Mouse (Mus musculus) kidney, adult 11 months (tissue): ENCODE data around the gene Gm21887.
"Not testable (repeated sequence)": the region's sequence is repeated elsewhere in the genome, so short reads cannot be mapped to it uniquely, and the experiment has no call there.

Source experiments
- DNase-seq: peaks from one replicate; pipeline ENCODE4 v3.0.0; 2022

The Gm21887 gene

DNA sequence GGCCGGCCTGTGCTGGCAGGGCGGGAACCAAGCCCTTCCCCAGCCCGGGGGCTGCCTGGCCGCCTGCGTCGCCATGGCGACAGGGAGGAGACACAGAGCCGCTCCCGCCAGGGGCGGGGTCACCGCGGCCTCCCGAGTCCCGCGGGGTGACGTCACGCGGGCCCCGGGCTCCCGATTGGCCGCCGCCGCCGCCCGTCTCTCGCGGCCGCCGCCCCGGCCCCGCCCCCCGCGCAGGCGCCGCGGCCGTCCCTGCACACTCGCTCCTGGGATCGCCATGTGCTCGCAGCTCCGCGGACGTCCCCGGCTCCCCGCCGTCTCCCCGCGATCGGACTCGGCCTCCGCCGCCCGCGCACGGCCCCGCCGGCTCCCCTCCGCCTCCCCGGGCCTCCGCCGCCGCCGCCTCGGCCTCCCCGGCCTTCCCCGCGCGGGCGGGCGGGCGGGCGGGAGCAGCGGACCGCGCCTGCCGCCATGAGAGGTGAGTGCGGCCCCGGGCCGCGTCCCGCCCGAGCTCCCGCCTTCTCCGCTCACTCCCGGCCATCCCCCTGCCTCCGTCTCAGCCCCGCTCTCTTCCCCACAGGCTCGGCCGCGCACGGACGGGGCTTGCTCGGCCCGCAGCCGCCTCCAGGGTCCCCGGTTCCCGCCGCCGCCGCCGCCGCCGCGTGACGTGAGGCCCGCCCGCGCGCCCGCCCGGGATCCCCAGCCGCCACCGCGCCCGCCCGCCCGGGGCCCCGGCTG, at the start of gene Gm21887:
Gene Gm21887 (plus strand): TSS at position 644 of the 735 bp plus-strand sequence.
- DNase-seq = peak; percentile 90

- no peak for DNase-seq
These were observed 40.1 kb upstream of the Gm21887 start for GRCm38 (mm10) chrX:169969337-169969736.

DNA sequence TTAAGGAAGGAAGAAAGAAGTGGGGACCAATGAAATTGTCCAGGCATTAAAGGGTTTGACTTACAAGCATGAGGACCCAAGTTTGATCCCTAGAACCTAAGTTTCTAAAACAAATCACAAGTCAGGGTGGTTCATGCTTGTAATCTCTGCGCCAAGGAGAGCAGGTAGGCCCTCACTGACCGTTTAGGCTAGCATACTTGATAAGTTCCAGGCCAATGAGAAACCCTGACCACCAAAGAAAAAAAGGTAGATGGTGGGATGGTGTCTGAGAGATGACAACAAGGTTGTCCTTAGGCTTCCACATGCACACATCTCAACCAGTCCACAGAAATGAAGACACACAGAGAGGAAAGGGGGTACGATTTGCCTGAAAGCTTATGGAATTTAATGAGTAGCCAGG, 39.7 kb upstream of the Gm21887 start:
- DNase-seq = not testable (repeated sequence)

DNA sequence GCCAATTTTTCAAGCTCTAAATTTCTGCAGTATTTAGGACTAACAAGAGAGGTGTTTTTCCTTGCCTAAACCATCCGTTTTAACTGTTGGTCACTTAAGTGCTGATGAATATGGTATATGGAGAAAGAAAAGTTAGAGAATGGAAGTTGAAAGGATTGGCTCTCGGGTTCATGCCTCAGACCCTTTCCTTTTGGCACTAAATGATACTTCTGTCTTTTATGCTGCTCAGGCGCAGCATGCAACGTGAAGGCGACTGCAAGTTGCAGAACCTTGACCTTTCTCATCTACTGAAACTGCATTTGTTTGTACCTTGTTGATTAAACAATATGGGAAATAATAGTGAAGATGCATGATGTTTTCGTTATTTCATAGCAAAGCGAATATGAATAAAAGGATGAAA, 38.9 kb upstream of the Gm21887 start:
- not testable (repeated sequence) for DNase-seq

GRCm38 (mm10) chrX:169971562-169971961, 37.9 kb upstream of the Gm21887 start:
- DNase-seq = not testable (repeated sequence)

DNA sequence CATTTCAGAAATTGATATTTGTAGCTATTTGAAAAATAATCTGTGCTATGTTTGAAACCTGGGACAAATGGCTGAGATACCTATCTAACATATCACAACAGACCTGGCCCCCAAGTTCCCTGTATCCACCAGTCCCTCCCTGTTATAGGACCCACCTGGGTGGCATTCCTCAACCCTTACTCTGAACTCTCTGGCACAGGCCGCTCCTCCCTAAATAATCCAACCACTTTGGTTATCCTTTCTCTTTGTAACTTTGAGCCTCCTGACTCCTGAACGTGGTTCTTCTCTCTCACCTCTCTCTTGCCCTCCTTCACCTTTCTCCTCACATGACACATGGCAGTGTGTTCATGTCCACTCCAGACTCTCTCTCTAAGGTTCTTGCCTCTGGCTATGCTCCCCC, 37.3 kb upstream of the Gm21887 start:
- not testable (repeated sequence) for DNase-seq

- DNase-seq = not testable (repeated sequence)
These were observed 36.5 kb upstream of the Gm21887 start for GRCm38 (mm10) chrX:169972791-169973494.

DNA sequence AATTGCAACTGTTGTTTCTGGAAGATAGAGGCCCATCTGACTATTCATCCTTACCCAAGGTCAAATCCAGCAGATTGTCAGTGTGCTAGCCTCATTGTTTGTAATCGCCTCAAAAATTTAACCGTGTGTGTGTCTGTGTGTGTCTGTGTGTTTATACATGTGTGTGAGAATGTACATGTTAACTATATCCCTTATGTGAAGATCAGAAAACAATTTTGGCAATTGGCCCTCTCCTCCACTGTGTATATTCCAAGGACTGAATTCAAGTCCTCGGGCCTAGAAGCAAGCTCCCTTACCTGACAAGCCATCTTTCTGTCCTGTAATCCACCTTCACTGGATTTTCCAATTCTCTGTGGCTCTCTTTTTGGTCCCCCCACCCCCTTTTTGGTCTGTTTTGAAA, 35.7 kb upstream of the Gm21887 start:
- DNase-seq = not testable (repeated sequence)

- not testable (repeated sequence) for DNase-seq
These were observed 35.0 kb upstream of the Gm21887 start for GRCm38 (mm10) chrX:169974456-169974855.

DNA sequence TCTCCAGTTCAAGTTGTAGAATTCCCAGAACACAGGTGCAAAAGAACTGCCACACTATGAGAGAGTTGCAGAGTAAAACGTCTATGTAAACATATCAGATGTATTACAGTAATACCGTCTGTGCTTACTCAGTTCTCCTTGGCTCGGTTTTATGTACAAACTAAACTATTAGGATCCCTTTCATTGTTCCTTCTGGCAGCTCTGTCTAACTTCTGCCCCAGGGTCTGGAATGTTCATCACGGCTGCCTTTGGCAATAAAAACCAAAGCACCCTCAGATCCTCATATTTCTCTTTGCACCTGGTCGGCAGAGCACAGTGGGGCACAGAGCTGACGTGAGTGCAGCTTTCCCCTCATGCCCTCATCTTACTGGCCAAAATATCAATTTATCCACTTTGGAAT, 34.5 kb upstream of the Gm21887 start:
- not testable (repeated sequence) for DNase-seq

GRCm38 (mm10) chrX:169975681-169976131, 33.8 kb upstream of the Gm21887 start:
- DNase-seq = not testable (repeated sequence)

GRCm38 (mm10) chrX:169976340-169976739, 33.1 kb upstream of the Gm21887 start:
- not testable (repeated sequence) for DNase-seq

GRCm38 (mm10) chrX:169977856-169978435, 31.5 kb upstream of the Gm21887 start:
- DNase-seq = not testable (repeated sequence)

GRCm38 (mm10) chrX:169978436-169979381, 30.8 kb upstream of the Gm21887 start:
- not testable (repeated sequence) for DNase-seq

DNA sequence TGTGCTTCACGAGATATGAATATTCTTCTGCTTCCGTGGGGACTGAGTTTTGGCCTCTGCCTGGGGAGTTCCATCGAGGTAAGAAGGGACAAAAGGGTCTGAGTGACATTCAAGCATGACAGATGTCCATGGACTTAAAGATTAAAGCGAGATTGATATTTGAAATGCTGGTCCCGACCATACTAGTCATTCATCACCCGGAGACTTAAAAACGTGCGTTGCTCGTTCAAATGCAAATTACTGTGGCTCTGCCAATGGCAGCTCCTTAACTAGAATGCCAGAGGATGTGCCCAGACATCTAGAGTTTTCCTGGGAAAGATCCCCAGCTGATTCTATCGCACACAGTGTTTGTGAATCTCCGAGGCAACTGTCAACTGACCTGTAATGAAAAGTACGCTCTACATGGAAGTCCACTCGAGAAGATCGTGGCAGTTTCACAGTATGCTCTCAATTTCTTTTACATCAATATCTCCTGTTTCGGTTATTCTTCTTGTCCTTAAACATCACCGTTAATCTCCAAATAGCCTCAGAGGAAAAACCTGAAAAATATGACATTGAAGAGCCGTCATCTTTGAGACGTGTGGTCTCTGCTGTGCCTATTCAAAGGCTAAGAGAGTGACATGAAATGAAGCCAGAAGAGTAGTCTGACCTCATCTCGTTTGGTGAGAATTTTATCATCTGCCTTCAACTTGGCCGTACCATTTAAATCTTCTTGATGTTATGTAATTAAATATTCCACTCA, 29.8 kb upstream of the Gm21887 start:
- not testable (repeated sequence) for DNase-seq

DNA sequence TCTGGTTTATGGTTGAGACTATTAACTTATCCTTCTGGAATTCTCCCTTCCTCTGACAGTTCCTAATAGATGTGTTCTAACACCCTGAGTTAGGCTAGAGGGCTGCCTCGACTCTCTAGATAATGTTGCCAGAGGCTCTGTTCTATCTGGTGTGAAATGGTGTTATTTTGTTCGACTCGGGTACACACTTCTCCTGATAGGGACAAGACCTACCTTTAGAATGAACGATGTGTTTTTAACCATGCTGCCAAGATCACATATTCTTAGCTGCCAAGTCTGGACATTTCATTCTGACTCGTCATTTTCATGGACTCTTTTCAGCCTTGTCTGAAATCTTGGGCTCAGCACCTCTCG, 29.3 kb upstream of the Gm21887 start:
- DNase-seq = not testable (repeated sequence)

DNA sequence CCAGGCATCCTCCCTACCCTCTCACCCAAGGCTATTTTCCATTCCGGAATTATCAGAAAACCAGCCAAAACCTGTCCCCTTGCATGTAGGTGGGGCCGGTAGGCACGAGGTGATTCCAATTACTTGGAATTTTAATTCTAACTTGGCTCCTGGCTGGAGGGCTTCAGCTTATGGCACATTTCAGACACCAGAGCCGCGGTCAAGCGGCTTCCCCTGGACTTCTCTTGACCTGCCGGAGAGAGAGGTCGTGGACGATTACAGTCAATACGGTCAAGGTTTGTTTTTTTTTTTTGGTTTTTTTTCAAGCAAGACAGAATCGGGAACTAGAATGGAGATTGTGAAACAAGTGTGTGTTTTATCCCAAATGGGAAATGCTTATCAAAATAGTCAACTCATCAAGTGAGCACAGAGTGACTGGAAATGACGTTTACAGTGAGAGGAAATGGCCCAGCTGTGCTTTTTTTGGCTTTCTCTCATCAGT, 28.6 kb upstream of the Gm21887 start:
- DNase-seq = no peak

- not testable (repeated sequence) for DNase-seq
These were observed 27.7 kb upstream of the Gm21887 start for GRCm38 (mm10) chrX:169981761-169982181.

DNA sequence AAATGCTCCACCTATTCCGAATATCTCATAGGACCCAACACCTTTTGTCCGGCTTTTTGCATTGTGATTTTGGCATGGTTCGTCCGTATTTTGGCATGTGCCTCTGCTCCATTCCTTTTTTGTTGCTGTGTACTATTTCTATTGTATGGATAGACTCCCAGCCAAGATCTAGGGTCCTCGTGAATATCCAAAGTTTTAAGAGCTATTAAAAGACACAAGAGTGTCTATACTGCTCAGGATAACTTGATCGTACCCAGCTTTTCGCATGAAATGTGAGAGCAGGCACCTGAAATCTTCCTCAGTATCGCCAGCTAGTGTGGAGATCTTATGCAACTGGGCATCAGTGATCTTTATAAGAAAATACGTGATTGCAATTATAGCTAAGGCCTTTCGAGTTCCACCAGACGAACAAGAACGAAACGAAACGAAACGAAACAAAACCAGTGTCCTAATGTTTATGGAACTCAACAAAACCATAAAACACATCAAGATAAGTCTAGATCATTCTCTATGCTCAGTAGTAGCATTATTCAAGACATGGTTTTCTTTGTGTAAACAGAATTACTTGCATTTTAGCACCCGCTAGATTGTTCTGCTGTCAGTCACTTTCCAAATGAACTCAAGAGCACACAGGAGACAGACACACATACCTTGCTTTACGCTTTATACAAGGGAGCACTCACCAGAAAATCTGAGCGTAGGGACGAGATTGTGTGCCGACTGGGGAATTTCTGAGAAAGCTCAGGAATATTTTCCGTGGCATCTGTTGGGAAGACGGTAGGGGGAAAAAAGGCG, 26.7 kb upstream of the Gm21887 start:
- DNase-seq = not testable (repeated sequence)

DNA sequence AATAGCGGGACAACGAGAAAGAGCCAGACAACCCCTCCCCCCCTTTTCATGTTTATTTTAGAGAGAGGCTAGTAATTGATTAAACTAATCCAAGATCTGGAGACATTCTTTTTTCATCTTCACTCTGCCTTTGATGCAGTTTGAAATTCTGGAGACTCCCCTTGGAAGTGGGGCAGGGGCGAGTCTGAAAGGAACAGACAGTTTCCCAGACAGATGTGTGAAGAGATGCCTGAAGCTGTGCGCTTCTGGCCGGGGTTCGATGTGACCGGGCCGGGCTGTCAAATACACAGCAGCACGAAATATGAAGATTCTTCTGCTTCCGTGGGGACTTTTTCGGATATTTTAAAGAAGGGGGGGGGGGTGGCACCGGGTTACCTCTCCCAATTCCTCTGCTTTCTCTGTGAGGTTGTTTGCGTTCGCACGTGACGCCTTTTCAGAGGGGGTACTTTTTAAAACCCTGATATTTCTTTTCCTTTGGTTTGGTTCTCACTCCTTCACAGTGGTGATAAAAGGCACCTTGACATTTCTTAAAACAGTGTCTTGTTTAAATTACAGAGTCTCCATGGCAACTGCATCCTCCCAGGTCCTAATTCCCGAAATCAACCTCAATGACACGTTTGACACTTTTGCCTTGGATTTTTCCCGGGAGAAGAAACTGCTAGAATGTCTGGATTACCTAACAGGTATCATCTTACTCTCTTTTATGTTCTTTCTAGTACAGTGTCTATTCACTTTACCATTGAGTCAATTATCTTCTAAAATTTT, 25.9 kb upstream of the Gm21887 start:
- not testable (repeated sequence) for DNase-seq
